Mouse (Mus musculus) G1E (cell line): ENCODE data around the gene Dpysl5.

ENCODE experiments used
- CTCF ChIP-seq: IDR thresholded peaks from 2 replicates; pipeline ENCODE4 v1.5.1; 2012; ENCODE audit warnings: low read depth, low read length, inconsistent platforms, mixed read lengths
- GATA1 ChIP-seq: IDR thresholded peaks from 2 replicates; pipeline ENCODE4 v1.6.1; 2012; ENCODE audit warnings: borderline replicate concordance, low read length, inconsistent platforms, mixed read lengths
- GATA2 ChIP-seq: IDR thresholded peaks from 2 replicates; pipeline ENCODE4 v1.6.1; 2012; ENCODE audit warnings: low read depth, low read length, inconsistent platforms, borderline replicate concordance
- POLR2AphosphoS5 ChIP-seq: IDR thresholded peaks from 2 replicates; pipeline ENCODE4 v1.6.1; 2012; ENCODE audit warnings: low read depth, low read length, inconsistent platforms; ENCODE audit not compliant: insufficient replicate concordance
- TAL1 ChIP-seq: conservative IDR thresholded peaks from 2 replicates; pipeline ENCODE4 v1.6.1; 2012; ENCODE audit warnings: low read depth, low read length, inconsistent platforms, mixed read lengths

DNA sequence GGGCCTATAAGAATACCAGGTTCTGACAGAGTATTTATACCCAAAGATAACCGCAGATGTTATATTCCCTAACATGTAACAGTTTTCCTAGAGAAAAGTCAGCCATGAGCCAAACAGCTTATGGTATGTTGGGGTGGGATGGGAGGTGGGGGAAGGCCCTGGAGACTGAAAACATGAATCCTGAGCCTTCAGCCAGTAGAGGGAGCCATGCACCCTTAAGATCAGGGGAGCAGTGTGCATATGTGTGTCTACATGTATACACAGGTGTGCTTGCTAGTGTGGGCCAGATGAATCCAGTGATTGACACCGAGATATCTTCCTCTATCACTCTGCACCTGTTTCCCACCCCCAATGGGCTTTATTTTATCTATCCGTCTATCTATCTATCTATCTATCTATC is 24.6 kb upstream of the Dpysl5 start:
- TF ChIP-seq GATA1, result no peak
- TF ChIP-seq CTCF, result peak; percentile 26; the same call in 1 of the 2 replicates
- no peak for TF ChIP-seq POLR2AphosphoS5
- no peak for TF ChIP-seq TAL1
- no peak for TF ChIP-seq GATA2
